Mouse (Mus musculus): ENCODE data around the gene Bfsp2.

GRCm38 (mm10) chr9:103459307-103459706, 20.9 kb downstream of the Bfsp2 start:
- TF ChIP-seq CTCF (IDR thresholded peaks at IDR 0.05; ENCODE audit: low read depth, low read length) (no peak), POLR2A (IDR thresholded peaks at IDR 0.05; ENCODE audit: borderline replicate concordance, low read depth, low read length) (no peak)

Measured in bone marrow macrophage, adult 2 months (primary cell).